ENCODE assay signal across 10 mouse cellular contexts in genomic region chr15:95848493-95849064, GRCm38 (mm10). TPM values are rescaled to one million over a fixed set of nuclear protein-coding genes. Genes with fewer than 3 reads are reported as not detected.
DNase-seq lines count a peak whose midpoint lies in the region; ATAC-seq and TF ChIP-seq lines count a peak whose summit lies in the region.
"Had no signal": no experiment of that assay in that cellular context is flagged by ENCODE, and none has a peak within 500 bp of the region (broad histone marks: within the 10 kb centered on the region; RNA-seq: fewer than 3 reads in every experiment).

No protein-coding gene starts in this region.

- TF ChIP-seq CTCF in intestine, postnatal 0 days (IDR thresholded peaks at IDR 0.05; ENCODE audit: low read depth), result no peak

- 72% methylated on average over 6 of the region's 6 CpGs for WGBS in limb, embryonic 12.5 days
- 91% methylated on average over 6 of the region's 6 CpGs for WGBS in limb, embryonic 10.5 days
- 37% methylated on average over 6 of the region's 6 CpGs for WGBS in intestine, postnatal 0 days

- no peak for ATAC-seq in limb, embryonic 12.5 days (ENCODE audit: insufficient number of reproducible peaks, insufficient read depth, low FRiP score, low TSS enrichment, low read depth)
- peak; percentile 56 for ATAC-seq in intestine, postnatal 0 days
- ATAC-seq: midbrain, embryonic 15.5 days had no signal

- no peak overlapping the region for H3K4me2 ChIP-seq in limb, embryonic 12.5 days
- no peak overlapping the region for H3K4me2 ChIP-seq in intestine, postnatal 0 days (replicated peaks; ENCODE audit: low read depth)
- H3K4me2 ChIP-seq: midbrain, embryonic 15.5 days had no signal

- no peaks in the 10 kb centered on the region for H3K36me3 ChIP-seq in limb, embryonic 12.5 days
- H3K36me3 ChIP-seq in limb, embryonic 10.5 days, result no peaks in the 10 kb centered on the region
- H3K36me3 ChIP-seq in intestine, postnatal 0 days (ENCODE audit: control insufficient read depth, insufficient read depth), result no peaks in the 10 kb centered on the region
- H3K36me3 ChIP-seq: midbrain, embryonic 15.5 days had no signal

- peak overlapping the region; percentile 76 for H3K27ac ChIP-seq in limb, embryonic 12.5 days
- no peak overlapping the region; the same call in 1 of the 2 replicates for H3K27ac ChIP-seq in limb, embryonic 10.5 days
- no peak overlapping the region for H3K27ac ChIP-seq in intestine, postnatal 0 days (ENCODE audit: low read depth, low read length)
- H3K27ac ChIP-seq: midbrain, embryonic 15.5 days had no signal

- no peaks in the 10 kb centered on the region for H3K9me3 ChIP-seq in limb, embryonic 12.5 days
- H3K9me3 ChIP-seq in limb, embryonic 10.5 days (replicated peaks), result no peaks in the 10 kb centered on the region
- H3K9me3 ChIP-seq in intestine, postnatal 0 days (ENCODE audit: control insufficient read depth), result no peaks in the 10 kb centered on the region
- H3K9me3 ChIP-seq: midbrain, embryonic 15.5 days had no signal

- H3K27me3 ChIP-seq in limb, embryonic 12.5 days, result no peaks in the 10 kb centered on the region
- H3K27me3 ChIP-seq in limb, embryonic 10.5 days (ENCODE audit: low read depth, poor library complexity, severe bottlenecking), result no peaks in the 10 kb centered on the region
- no peaks in the 10 kb centered on the region for H3K27me3 ChIP-seq in intestine, postnatal 0 days (replicated peaks; ENCODE audit: control insufficient read depth, insufficient read depth, low read length)
- H3K27me3 ChIP-seq: midbrain, embryonic 15.5 days had no signal

- H3K9ac ChIP-seq in limb, embryonic 12.5 days (replicated peaks), result no peak overlapping the region
- no peak overlapping the region for H3K9ac ChIP-seq in intestine, postnatal 0 days (ENCODE audit: low read depth, low read length)
- H3K9ac ChIP-seq: midbrain, embryonic 15.5 days had no signal

- H3K4me3 ChIP-seq in limb, embryonic 12.5 days (replicated peaks), result no peak overlapping the region
- H3K4me3 ChIP-seq in limb, embryonic 10.5 days, result no peak overlapping the region
- H3K4me3 ChIP-seq in intestine, postnatal 0 days (ENCODE audit: low read depth, low read length), result no peak overlapping the region
- H3K4me3 ChIP-seq: midbrain, embryonic 15.5 days had no signal

- no peak for DNase-seq in limb, embryonic 10.5 days (ENCODE audit: low spot score)
- peak; percentile 60 for DNase-seq in adrenal gland, postnatal 10 days
- DNase-seq in naive thymus-derived CD4-positive, alpha-beta T cell, adult 2 months (ENCODE audit: low read depth), result peak; percentile 39
- DNase-seq in right cerebral cortex, adult 18-20 months, result no peak
- no peak for DNase-seq in ovary, postnatal 14 days (ENCODE audit: low spot score)
- DNase-seq in embryo, embryonic 10.5 days (ENCODE audit: low spot score), result no peak
- DNase-seq: gastrocnemius, postnatal 36 days had no signal

- peaks cover 37% of the 10 kb centered on the region for H3K4me1 ChIP-seq in limb, embryonic 12.5 days (replicated peaks)
- peaks cover 31% of the 10 kb centered on the region for H3K4me1 ChIP-seq in limb, embryonic 10.5 days
- H3K4me1 ChIP-seq in intestine, postnatal 0 days (replicated peaks; ENCODE audit: control insufficient read depth, insufficient read depth, low read length), result peaks cover 11% of the 10 kb centered on the region

RNA-seq across cellular contexts. Expression of gene Ano6, which starts 57.9 kb away (rescaled TPM):
- polyA plus RNA-seq in limb, embryonic 12.5 days (2016; fragmentation: Nextera tagmentation; extraction: Ambion mirVana), result 47.3 and 51.6 TPM in 2 replicates
- 33.5 and 44.6 TPM in 2 replicates for polyA plus RNA-seq in limb, embryonic 10.5 days (2016; fragmentation: Nextera tagmentation; extraction: Ambion mirVana)
- total RNA-seq in adrenal gland, postnatal 10 days (2021), result 10 to 100 TPM; 54.4 to 72.8 TPM
- polyA plus RNA-seq in intestine, postnatal 0 days (2015; fragmentation: Nextera tagmentation; extraction: Ambion mirVana), result 23.9 and 30.5 TPM in 2 replicates

Comparison
In these comparisons a context has a peak if more than half of its experiments do, and no peak if none do; other contexts are left out.
1. DNase-seq: peak in adrenal gland, postnatal 10 days (single experiment) and naive thymus-derived CD4-positive, alpha-beta T cell, adult 2 months (single experiment); none in limb, embryonic 10.5 days (single experiment), right cerebral cortex, adult 18-20 months (single experiment), ovary, postnatal 14 days (single experiment) and embryo, embryonic 10.5 days (single experiment).